21 mouse cellular contexts compared by ENCODE assay signal in genomic region chr10:61747302-61747701, GRCm38 (mm10). TPM values are rescaled to one million over a fixed set of nuclear protein-coding genes. Genes with fewer than 3 reads are reported as not detected.
"Had no signal": no experiment of that assay in that cellular context is flagged by ENCODE, and none has a peak within 500 bp of the region (broad histone marks: within the 10 kb centered on the region; RNA-seq: fewer than 3 reads in every experiment).

No protein-coding gene starts in this region.

- H3K9me3 ChIP-seq: limb, embryonic 15.5 days; midbrain, embryonic 12.5 days; stomach, embryonic 15.5 days had no signal

- H3K27ac ChIP-seq: kidney, postnatal 0 days; layer of hippocampus, adult 2 months; limb, embryonic 12.5 days; limb, embryonic 15.5 days; liver, embryonic 14.5 days; macrophage; midbrain, embryonic 12.5 days; stomach, embryonic 15.5 days had no signal

- DNase-seq: kidney, adult 2 months; kidney, postnatal 25 days; layer of hippocampus, adult 9-11 months; liver, postnatal 0 days; lung, embryonic 14.5 days; retina, postnatal 1 day; right cerebral cortex, postnatal 25 days; spleen, adult 18-20 months; thymus, postnatal 25 days had no signal

- H3K4me2 ChIP-seq: limb, embryonic 12.5 days; limb, embryonic 15.5 days; liver, embryonic 11.5 days; lung, embryonic 14.5 days; midbrain, embryonic 12.5 days; stomach, embryonic 15.5 days had no signal

- H3K27me3 ChIP-seq: limb, embryonic 12.5 days; limb, embryonic 15.5 days; midbrain, embryonic 12.5 days; stomach, embryonic 15.5 days had no signal

- ATAC-seq: liver, postnatal 0 days; lung, postnatal 0 days; midbrain, embryonic 16.5 days had no signal

- H3K9ac ChIP-seq: limb, embryonic 12.5 days; limb, embryonic 15.5 days; liver, embryonic 14.5 days; liver, postnatal 0 days; lung, embryonic 14.5 days; midbrain, embryonic 12.5 days; stomach, embryonic 15.5 days had no signal

- H3K4me1 ChIP-seq: limb, embryonic 12.5 days; limb, embryonic 15.5 days; midbrain, embryonic 12.5 days; stomach, embryonic 15.5 days had no signal

- H3K4me3 ChIP-seq: layer of hippocampus, adult 2 months; limb, embryonic 12.5 days; limb, embryonic 15.5 days; midbrain, embryonic 12.5 days; stomach, embryonic 15.5 days had no signal

RNA-seq across cellular contexts. Expression of gene H2afy2, which starts 36.6 kb away (rescaled TPM):
- total RNA-seq: neutrophil, adult 5-6 weeks had no signal
